Mouse (Mus musculus) heart, adult 2 months (tissue): ENCODE data around the gene Larp1.

ENCODE experiments used
- EP300 ChIP-seq: fragments of 200-500 bp; IDR thresholded peaks from 2 replicates; pipeline ENCODE4 v1.6.1; 2011; ENCODE audit warnings: low read depth, low read length, control low read depth; ENCODE audit not compliant: insufficient read depth
- POLR2A ChIP-seq: fragments of 200-500 bp; IDR thresholded peaks from 2 replicates; pipeline ENCODE4 v1.6.1; 2011; ENCODE audit warnings: mild to moderate bottlenecking, low read depth, low read length, control low read depth; ENCODE audit not compliant: insufficient read depth

GRCm38 (mm10) chr11:58031176-58031575 is 22.3 kb downstream of the Larp1 start:
- no peak for TF ChIP-seq EP300
- no peak for TF ChIP-seq POLR2A
